Mouse (Mus musculus) bone marrow macrophage, adult 2 months (primary cell): ENCODE results near the gene Aip.

Source experiments
- CTCF ChIP-seq: IDR thresholded peaks from 2 replicates; pipeline ENCODE4 v1.5.1; 2012; ENCODE audit warnings: low read depth, mild to moderate bottlenecking, low read length, moderate library complexity
- POLR2A ChIP-seq: IDR thresholded peaks from 2 replicates; pipeline ENCODE4 v1.6.1; 2012; ENCODE audit warnings: mild to moderate bottlenecking, low read depth, low read length, borderline replicate concordance

GRCm38 (mm10) chr19:4086156-4086555 is 39.5 kb downstream of the Aip start:
- TF ChIP-seq CTCF (no peak), POLR2A (no peak)
